Mouse (Mus musculus) cortical plate, adult 2 months (tissue): Measurements from ENCODE around the gene Spdye4a.

Experiments used
- CTCF ChIP-seq: fragments of 200-500 bp; IDR thresholded peaks from 2 replicates; pipeline ENCODE4 v1.5.1; 2011; ENCODE audit warnings: mild to moderate bottlenecking, control low read depth, low read length; ENCODE audit not compliant: insufficient read depth; ENCODE audit errors: extremely low read depth
- POLR2A ChIP-seq: fragments of 200-500 bp; IDR thresholded peaks from 2 replicates; pipeline ENCODE4 v1.6.1; 2011; ENCODE audit warnings: mild to moderate bottlenecking, low read length, control low read depth; ENCODE audit not compliant: insufficient read depth; ENCODE audit errors: extremely low read depth

GRCm38 (mm10) chr5:143252039-143252438 lies 25.3 kb upstream of the Spdye4a start:
- TF ChIP-seq POLR2A, result 0 out of 2 replicates have a peak, but pooled peaks have one; percentile 7
- no peak for TF ChIP-seq CTCF
